Mouse (Mus musculus) megakaryocyte-erythroid progenitor cell, adult 5-6 weeks (primary cell): Measurements from ENCODE around the gene Pum2. TPM values are rescaled to one million over a fixed set of nuclear protein-coding genes. Genes with fewer than 3 reads are reported as not detected.
A peak's percentile ranks its signal among the peaks of the same experiment; 100 is the strongest.
"Not testable (repeated sequence)": the region's sequence is repeated elsewhere in the genome, so short reads cannot be mapped to it uniquely, and the experiment has no call there.

Experiments used
- ATAC-seq: replicated peaks from 2 replicates; pipeline ENCODE4 v1.8.0; 2016; ENCODE audit warnings: mild to moderate bottlenecking, inconsistent platforms; ENCODE audit not compliant: severe bottlenecking, poor library complexity, low FRiP score, low TSS enrichment
- total RNA-seq, 2 experiments: library from RNA; stranded (forward) in 1 of 2; stranded (reverse) in 1 of 2; fragments of 200-1000, 215-1000 nt in 1 of 2; fragments of >200 nt in 1 of 2; fragmentation: Nextera tagmentation in 1 of 2; gene quantifications; 2 replicates each; pipeline ENCODE4 v1.2.3; 2014 to 2017

Gene Pum2
- total RNA-seq (2014; fragmentation: Nextera tagmentation) = 111 and 154 TPM in 2 replicates
- 109 and 153 TPM in 2 replicates for total RNA-seq (2017)

DNA sequence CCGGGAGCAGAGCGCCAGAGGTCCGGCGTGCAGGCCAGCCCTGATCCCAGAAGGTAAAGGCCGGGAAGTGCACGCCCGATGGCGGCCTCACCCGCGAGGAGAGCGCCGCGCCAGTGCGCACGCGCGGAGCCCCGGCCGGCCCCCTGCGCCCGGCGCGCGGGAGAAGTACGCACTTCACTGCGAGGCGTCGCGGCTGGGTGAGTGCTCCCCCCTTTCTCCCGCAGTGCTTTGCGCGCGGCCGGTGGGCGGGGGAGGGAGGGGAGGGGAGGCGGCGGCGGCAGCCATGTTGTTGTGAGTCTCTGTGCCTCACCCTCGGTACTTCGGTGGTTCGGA is at the start of gene Pum2:
TSS of gene Pum2 (plus strand) at position 161 of the 333 bp plus-strand sequence.
- peak; percentile 84 for ATAC-seq

DNA sequence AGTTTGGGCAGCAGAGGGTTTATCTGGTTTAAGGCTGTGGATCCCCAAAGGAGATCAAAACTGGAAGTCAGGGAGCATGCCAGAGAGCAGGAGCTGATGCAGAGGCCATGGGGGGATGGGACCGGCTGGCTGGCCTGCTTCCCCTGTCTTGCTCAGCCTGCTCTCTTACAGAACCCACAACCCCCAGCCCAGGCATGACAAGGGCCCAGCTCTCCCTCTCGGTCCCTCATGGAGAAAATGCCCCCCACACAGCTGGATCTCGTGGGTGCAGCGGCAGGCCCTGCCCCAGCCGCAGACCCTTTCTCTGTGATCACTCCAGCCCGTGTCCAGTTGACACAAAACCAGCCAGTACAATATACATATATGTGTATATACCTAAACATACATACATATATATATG is 44.4 kb upstream of the Pum2 start:
- no peak for ATAC-seq

DNA sequence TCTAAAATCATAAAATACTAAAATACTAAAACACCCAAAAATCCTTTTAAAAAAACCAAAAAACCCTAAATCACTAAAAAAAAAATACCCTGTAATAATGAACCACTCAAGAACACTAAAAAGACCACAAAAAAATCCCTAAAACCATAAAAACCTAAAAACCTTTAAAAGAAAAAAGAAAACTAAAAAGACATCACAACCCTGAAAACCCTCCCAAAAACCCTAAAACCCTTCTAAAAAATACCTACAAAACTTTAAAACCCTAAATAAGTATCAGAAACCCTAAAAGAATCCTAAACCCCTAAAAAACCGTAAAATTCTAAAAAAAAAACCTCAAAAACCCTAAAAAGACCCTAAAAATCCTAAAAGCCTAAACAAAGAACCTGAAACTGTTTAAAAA is 42.2 kb upstream of the Pum2 start:
- ATAC-seq = no peak

DNA sequence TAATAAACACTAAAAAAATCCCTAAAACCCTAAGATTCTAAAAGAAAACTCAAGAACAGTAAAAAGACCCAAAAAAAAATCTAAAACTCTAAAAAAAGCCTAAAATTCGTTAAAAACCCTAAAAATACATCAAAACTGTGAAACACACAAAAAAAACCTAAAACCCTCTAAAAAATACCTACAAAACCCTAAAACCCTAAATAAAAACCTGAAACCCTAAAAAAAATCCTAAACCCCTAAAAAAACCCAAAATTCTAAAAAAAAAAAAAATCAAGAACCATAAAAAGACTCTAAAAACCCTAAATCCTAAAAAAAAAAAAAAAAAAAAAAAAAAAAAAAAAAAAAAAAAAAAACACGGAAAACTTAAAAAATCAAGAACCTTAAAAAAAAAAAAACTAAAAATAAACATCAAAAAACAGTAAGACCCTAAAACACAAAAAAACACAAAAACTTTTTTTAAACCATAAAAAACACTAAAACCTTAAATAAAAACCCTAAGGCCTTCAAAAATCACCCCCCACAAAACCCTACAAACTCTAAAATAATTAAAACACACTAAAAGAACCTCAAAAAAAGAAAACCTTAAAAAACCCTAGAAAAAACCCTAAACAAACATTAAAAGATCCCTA is 41.1 kb upstream of the Pum2 start:
- ATAC-seq = no peak

DNA sequence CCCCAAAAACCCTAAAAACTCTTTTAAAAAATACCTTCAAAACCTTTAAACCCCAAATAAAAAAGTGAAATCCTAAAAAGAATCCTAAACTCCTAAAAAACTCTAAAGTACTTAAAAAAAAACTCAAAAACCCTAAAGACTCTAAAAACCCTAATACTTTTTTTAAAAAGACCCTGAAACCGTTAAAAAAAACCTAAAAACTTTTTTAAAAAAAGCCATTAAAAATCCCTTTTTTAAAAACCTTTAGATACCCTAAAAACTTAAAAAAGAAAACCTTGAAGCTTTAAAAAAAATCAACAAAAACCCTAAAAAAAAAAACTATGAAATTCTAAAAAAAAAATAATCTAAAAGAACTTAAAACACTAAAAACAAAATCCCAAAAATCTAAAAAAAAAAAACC is 39.6 kb upstream of the Pum2 start:
- no peak for ATAC-seq

DNA sequence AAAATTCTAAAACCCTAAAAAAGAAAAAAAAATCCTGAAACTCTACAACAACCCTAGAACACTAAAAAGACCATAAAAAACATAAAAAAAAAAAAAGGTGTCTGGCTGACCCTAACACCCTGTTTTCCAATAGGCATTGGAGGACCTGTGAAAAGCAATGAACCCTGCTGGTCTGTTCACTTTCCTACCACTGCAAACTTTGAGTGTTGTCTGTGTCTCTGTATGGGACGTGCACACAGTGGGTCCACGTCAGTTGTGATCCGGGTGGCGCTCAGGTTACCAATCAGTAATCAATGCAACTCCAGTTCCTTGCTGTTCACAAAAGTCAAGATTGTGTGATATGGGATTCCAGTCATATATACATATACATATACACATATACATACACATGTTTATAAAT is 38.4 kb upstream of the Pum2 start:
- no peak for ATAC-seq

DNA sequence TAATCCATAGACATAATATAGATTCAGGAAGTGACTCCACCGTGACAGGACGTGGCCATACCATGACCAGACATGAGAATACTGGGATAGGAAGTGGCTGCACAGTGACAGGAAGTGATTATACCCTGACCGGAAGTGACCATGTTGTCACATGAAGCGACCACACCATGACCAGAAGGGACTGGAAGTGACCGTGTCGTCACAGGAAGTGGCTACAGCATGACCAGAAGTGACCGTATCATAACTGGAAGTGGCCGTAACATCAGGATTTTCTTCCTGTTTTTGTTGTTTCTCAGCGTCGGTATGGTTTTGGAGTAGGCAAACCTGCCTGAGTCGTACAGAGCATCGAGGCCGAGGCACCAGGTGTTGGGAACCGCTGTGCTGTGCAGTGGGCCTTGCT is 37.0 kb upstream of the Pum2 start:
- no peak for ATAC-seq

DNA sequence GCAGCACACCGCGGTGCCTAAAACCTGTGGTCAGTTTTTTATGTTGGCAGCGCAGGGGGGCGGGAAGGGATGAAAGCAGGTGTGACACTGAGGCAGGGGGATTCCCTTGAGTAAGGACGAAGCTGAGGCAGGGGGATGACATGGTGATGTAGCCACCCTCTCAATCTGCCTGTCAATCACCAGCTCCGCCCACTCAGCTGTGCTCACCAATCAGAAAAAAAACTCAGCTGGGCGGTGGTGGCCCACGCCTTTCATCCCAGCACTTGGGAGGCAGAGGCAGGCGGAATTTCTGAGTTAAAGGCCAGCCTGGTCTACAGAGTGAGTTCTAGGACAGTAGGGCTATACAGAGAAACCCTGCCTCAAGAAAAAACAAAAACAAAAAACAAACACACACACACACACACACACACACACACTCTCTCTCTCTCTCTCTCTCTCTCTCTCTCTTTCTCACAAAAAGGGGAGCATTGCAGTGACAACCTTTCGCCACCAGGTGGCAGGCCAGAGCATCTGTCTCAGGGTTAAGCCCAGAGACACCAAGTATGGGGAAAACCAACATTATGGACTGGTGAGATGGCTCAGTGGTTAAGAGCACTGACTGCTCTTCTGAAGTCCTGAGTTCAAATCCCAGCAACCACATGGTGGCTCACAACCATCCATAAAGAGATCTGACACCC is 35.4 kb upstream of the Pum2 start:
- peak; percentile 63 for ATAC-seq

DNA sequence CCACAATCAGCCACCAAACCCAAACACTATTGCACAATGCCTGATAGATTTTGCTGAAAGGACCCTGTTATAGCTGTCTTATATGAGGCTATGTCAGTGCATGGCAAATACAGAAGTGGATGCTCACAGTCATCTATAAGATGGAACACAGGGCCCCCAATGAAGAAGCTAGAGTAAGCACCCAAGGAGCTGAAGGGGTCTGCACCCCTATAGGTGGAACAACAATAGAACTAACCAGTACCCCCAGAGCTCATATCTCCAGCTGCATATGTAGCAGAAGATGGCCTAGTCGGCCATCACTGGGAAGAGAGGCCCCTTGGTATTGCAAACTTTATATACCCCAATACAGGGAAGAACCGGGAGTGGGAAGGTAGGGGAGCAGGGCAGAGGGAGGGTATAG is 33.7 kb upstream of the Pum2 start:
- not testable (repeated sequence) for ATAC-seq

DNA sequence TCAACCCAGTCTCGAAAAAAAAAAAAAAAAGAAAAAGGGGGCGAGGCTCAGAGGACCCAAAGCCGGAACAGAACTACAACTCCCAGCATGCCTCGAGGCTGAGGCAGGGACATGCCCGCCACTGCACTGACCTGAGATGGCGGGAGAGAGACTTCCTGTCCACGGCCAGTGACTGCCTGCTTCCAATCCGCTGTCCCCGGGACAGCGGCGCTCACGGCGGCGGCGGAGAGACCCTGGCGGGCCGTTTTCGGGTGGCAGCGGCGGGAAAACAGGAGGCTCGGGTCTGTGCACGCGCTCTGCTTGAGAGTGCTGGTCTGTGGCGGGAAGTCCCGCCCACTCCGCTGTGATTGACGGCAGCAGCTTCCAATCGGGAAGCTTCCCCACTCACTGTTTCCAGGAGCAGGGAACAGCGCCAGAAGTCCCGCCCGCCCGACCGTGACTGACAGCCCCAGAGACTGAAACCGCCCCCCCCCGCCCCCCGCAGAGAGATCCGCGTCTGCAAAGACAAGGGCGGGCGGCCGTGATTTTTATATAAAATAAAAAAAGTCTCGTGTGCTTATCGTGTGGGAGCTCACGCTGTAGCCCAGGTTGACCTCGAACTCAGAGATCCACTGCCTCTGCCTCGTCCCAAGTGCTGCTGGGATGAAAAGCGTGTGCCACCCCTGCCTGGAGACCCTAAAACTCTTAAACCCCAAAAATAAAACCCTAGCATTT is 33.1 kb upstream of the Pum2 start:
- ATAC-seq = peak; percentile 99

DNA sequence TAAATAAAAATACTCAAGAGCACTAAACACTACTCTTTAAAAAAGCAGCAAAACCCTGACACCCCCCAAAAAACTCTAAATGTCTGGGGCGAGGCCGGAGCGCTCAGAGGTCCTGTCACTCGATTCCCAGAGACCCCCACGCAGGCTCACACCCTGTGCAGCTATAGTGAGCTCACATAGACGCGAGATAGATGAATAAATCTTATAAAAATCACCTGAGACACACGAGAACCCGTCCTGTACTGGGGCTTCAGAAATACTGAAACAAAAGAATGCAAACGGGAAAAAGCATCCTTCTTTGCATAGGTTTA is 32.6 kb upstream of the Pum2 start:
- no peak for ATAC-seq

DNA sequence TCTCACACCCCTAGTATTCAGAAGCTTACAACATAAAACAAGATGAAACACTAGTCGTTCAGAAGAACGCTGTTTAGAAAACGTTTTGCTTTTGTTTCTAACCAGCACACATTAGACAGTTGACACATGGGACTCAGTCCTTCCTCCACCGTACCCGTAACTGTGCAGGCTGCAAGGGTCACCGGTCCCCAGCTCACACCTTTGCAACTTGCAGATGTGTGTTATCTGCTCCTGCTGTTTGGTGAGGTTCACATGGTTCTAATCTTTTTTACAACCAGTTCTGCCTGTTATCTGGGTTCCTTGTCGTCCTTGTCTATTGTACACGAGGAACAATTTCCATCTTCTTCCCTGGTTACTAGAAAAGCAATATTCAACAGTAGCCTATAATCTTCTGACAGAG is 25.7 kb upstream of the Pum2 start:
- peak; percentile 76; the same call in 1 of the 2 replicates for ATAC-seq

DNA sequence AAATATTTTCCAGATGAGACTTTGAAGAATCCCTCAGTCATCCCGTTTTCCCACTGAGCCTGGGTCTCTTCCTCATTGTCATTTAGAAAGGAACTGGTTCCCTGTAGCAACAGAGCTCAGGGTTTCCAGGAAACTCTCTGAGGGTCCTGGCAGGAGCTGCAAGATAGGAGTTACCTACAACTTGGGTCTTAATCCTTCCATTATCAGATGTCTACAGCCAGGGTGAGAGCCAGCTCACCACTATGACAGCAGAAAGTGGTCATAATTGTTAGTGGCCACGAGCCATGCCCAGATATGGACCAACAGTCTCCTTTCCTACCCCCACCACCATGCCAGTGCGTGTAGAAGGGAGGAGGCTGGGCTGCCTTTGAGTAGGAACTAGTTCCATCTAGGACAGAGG is 23.9 kb upstream of the Pum2 start:
- peak; percentile 62 for ATAC-seq

DNA sequence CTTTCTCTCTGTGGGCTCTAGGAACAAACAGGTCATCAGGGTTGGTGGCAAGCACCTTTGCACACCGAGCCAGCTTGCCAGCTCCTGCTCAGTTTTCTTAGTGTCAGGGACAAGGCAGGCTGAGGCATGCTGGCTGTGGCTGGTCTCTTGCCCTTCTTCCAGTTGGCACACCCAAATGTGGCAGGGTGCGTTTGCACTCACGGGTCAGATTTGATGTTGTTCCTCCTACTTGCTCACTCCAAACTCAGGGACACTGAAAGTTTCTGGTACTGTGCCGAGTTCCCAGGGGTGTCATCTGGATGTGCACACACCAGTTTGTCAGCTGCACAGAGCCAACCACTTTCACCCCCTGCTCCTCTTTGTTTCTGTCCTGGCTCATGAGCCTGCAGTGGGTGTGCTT is 17.3 kb upstream of the Pum2 start:
- no peak for ATAC-seq

DNA sequence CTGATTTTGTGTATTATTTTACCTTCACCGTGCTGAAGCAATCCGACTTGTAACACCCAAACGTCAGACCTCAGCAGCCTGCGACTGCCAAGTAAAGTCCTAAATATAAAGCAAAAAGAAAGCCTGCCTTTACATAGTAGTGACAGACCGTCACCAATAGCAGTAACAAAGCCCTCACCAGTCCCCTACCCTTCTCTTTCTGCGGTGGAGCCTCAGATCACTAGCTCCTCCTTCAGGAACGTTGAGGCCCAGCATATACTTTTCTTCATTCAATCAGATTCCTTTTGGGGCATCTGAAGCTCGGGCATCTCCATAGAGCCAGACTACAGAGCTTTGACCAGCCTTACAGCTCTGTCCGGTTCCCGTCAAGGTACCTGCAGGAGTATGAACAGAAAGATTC is 16.8 kb upstream of the Pum2 start:
- no peak for ATAC-seq

DNA sequence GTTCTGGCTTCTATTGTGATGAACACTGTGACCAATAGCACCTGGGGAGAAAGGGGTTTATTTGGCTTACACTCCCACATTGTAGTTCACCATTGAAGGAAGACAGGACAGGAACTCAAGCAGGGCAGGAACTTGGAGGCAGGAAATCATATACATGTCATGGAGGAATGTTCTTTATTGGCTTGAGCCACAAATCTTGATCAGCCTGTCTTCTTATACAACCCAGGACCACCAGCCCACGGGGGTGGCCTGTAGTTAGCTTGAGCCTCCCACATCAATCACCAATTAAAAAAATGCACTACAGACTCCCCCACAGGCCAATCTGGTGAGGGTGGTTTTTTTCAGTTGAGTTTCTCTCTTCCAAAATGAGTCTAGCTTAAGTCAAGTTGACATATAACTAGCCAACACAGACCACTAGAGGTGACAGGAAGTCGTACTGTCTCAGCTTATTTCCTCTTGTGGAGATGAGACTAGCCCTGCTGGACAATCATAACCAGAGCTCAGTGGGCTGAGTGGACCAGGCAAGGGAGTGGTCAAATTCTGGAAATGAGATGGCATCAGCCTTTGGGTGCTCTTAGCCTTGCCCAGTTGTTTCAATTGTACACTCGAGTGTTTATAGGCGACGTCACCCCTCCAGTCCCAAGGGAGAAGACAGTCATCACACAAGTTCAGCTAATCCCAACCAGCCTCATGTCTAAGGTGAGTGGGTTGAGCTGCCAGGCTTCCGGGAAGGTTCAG is 16.1 kb upstream of the Pum2 start:
- no peak for ATAC-seq

DNA sequence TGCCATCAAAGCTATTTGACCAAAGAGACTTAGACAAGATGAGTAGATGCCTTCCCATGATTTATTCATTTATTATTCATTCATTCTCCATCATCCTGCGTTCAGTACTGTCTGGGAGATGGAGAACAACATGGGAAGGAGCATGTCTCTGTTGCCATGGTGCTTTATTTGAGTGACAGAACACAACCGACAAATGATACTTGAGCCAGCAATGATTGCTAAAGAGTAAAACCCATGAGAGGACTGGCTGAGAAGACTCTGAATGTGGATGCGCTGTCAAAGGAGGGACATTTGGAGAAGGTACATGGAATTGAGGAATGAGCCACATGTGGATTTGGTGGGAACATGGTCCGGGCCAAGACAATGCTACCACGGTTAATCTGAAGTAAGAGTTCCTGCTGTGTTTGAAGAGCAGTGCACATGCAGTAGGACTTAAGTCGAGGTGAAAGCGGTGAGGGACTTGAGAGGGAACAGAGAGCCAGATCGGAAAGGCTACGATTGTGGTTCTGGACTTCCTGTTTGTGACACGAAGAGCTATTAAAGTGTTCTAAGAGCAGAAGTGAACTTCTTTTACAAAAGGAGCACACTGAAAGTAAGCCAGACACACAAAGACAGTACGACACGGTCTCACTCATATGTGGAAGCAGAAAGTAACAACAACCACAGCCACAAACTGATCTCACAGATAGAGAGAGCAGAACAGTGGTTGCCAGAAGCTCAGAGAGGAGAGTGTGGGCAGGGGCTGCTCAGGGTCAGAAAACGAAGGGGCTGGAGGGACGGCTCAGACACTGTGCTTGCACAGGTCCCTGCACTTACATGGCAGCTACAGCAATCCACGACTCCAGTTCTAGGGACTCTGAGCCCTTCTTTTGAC is 14.3 kb upstream of the Pum2 start:
- peak; percentile 63; the same call in 1 of the 2 replicates for ATAC-seq

DNA sequence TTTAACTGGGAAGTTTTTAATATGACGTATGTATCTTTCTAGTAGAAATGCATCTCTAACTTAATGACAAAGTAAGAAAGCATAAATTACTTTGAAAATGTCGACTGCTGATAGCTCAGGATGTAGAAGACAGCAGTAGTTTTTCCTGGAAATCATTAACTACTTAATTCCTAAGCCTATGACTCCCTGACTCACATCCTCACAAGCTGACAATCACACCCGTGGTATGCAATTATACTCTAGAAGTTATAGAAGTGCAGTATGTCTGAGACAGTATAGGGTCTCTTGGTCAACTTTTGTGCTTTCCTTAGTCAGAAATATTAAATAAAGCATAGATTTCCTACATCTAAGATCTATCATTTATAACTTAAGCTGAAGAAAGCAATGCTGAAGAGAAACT is 12.2 kb upstream of the Pum2 start:
- no peak for ATAC-seq

DNA sequence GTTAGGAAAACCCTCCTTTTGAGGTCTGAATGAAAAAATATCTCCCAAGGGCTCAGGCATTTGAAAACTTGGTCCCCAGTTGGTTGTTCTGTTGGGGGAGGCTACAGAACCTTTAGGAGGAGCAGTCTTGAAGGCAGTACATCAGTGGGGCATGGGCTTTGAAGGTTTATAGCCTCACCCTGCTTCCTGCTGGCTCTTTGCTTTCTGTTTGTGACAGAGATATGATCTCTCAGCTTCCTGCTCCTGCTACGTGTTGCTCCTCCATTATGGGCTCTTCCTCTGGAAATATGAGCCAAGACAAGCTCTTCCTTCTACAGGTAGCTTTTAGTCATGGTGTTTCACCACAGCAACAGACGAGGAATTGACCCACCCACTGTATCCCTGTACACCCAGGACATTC is 11.8 kb upstream of the Pum2 start:
- ATAC-seq = no peak

DNA sequence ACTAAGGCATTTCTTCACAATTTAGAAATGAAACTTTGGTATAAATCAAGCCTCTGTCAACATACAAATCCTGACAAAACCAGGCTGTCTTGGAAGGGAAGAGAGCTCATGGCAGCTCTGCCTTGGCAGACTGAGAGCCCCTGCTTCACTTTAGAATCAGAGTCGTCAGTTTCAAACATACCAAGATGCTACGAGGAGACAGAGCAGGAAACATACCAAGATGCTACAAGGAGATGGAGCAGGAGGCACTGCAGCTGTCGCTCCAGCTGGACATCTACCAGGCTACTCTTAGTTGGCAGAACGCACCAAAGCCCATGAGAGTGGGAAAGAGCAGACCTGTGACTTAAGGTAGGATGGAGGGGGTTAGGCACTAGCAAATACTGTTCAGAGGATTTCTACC is 11.2 kb upstream of the Pum2 start:
- no peak for ATAC-seq
